ENCODE assay signal across 7 mouse cellular contexts in genomic region chr17:78199626-78200560, GRCm38 (mm10). TPM values are rescaled to one million over a fixed set of nuclear protein-coding genes. Genes with fewer than 3 reads are reported as not detected.
DNase-seq lines count a peak whose midpoint lies in the region; ATAC-seq lines count a peak whose summit lies in the region.

Crim1 (plus strand) TSS chr17:78200248.

- H3K9me3 ChIP-seq in limb, embryonic 13.5 days, result no peaks in the 10 kb centered on the region
- H3K9me3 ChIP-seq in midbrain, embryonic 14.5 days (ENCODE audit: control insufficient read depth, low read length), result no peaks in the 10 kb centered on the region

- H3K27ac ChIP-seq in limb, embryonic 13.5 days, result peak within 1 kb of the TSS; percentile 98
- H3K27ac ChIP-seq in midbrain, embryonic 14.5 days (replicated peaks; ENCODE audit: low read depth, low read length), result peak within 1 kb of the TSS; percentile 91

- WGBS in limb, embryonic 13.5 days, result under 1% methylated on average over 65 of the region's 90 CpGs
- WGBS in midbrain, embryonic 14.5 days, result under 1% methylated on average over 61 of the region's 90 CpGs

- H3K4me3 ChIP-seq in limb, embryonic 13.5 days, result peak within 1 kb of the TSS; percentile 90
- peak within 1 kb of the TSS; percentile 74 for H3K4me3 ChIP-seq in midbrain, embryonic 14.5 days (replicated peaks; ENCODE audit: low read depth, low read length)

- H3K36me3 ChIP-seq in limb, embryonic 13.5 days, result no peaks in the 10 kb centered on the region
- H3K36me3 ChIP-seq in midbrain, embryonic 14.5 days (ENCODE audit: control insufficient read depth, insufficient read depth, low read length), result no peaks in the 10 kb centered on the region

- peaks cover 39% of the 10 kb centered on the region for H3K4me1 ChIP-seq in limb, embryonic 13.5 days
- H3K4me1 ChIP-seq in midbrain, embryonic 14.5 days (ENCODE audit: control insufficient read depth, insufficient read depth, low read length), result peaks cover 21% of the 10 kb centered on the region

- H3K9ac ChIP-seq in limb, embryonic 13.5 days, result peak within 1 kb of the TSS; percentile 92
- peak within 1 kb of the TSS; percentile 73 for H3K9ac ChIP-seq in midbrain, embryonic 14.5 days (replicated peaks; ENCODE audit: low read length)

- H3K4me2 ChIP-seq in limb, embryonic 13.5 days (replicated peaks), result peak within 1 kb of the TSS; percentile 98
- H3K4me2 ChIP-seq in midbrain, embryonic 14.5 days (ENCODE audit: low read length), result peak within 1 kb of the TSS; percentile 98

- peaks cover 7% of the 10 kb centered on the region; the same call in 1 of the 2 replicates for H3K27me3 ChIP-seq in limb, embryonic 13.5 days
- no peaks in the 10 kb centered on the region for H3K27me3 ChIP-seq in midbrain, embryonic 14.5 days (ENCODE audit: control insufficient read depth, insufficient read depth, low read length)

- DNase-seq in adrenal gland, postnatal 10 days, result peak; percentile 87
- DNase-seq in embryo, embryonic 9.5 days (ENCODE audit: extremely low spot score), result peak; percentile 88
- peak; percentile 99 for DNase-seq in heart, adult 11 months
- DNase-seq in kidney, adult 11 months, result peak; percentile 81
- DNase-seq in midbrain, embryonic 14.5 days, result peak; percentile 88
- peak; percentile 72 to 75 for DNase-seq in spleen, adult 18-20 months

- ATAC-seq in limb, embryonic 13.5 days (ENCODE audit: low FRiP score, low read depth), result peak; percentile 85
- peak; percentile 82 for ATAC-seq in midbrain, embryonic 14.5 days (ENCODE audit: low FRiP score, low TSS enrichment)

RNA-seq across cellular contexts. Expression of gene Crim1, which starts in this region (rescaled TPM):
- total RNA-seq in adrenal gland, postnatal 10 days (2021), result 10 to 100 TPM; 28.1 to 31.4 TPM
- 7.0 and 7.4 TPM in 2 replicates for polyA plus RNA-seq in limb, embryonic 13.5 days (2015; fragmentation: Nextera tagmentation; extraction: Ambion mirVana)
- polyA plus RNA-seq in midbrain, embryonic 14.5 days (2014; fragmentation: Nextera tagmentation; extraction: Ambion mirVana), result 11.9 and 13.6 TPM in 2 replicates

Comparison
In these comparisons a context has a peak if more than half of its experiments do, and no peak if none do; other contexts are left out.
1. Peak in every context shown above with its lines: DNase-seq, ATAC-seq, H3K4me3 ChIP-seq and H3K27ac ChIP-seq.